Mouse (Mus musculus) intestine, embryonic 16.5 days (tissue): ENCODE results near the gene Sec31b. TPM values are rescaled to one million over a fixed set of nuclear protein-coding genes. Genes with fewer than 3 reads are reported as not detected.

Experiments used
- ATAC-seq: fragments of 200-750 bp; cut with Nextera tagmentation; 2 replicates; pipeline ENCODE4 v1.8.0; 2017; ENCODE audit warnings: moderate TSS enrichment, moderate library complexity
- H3K27ac ChIP-seq: fragments of 300-500 bp; sonication (generic); 2 replicates; pipeline ENCODE4 v1.5.1; 2014; ENCODE audit warnings: mild to moderate bottlenecking, low read length
- H3K27me3 ChIP-seq: fragments of 300-500 bp; sonication (generic); replicated peaks from 2 replicates; pipeline ENCODE4 v1.6.1; 2014; ENCODE audit warnings: low read length, control low read depth, mixed read lengths; ENCODE audit not compliant: control insufficient read depth, insufficient read depth
- H3K36me3 ChIP-seq: fragments of 300-500 bp; sonication (generic); 2 replicates; pipeline ENCODE4 v1.6.1; 2014; ENCODE audit warnings: low read length, control low read depth; ENCODE audit not compliant: control insufficient read depth, insufficient read depth
- H3K4me1 ChIP-seq: fragments of 300-500 bp; sonication (generic); 2 replicates; pipeline ENCODE4 v1.6.1; 2014; ENCODE audit warnings: low read length, control low read depth, mixed read lengths; ENCODE audit not compliant: control insufficient read depth, insufficient read depth
- H3K4me2 ChIP-seq: fragments of 300-500 bp; sonication (generic); 2 replicates; pipeline ENCODE4 v1.6.1; 2014; ENCODE audit warnings: low read depth, low read length, control low read depth
- H3K4me3 ChIP-seq: fragments of 300-500 bp; sonication (generic); 2 replicates; pipeline ENCODE4 v1.5.1; 2014; ENCODE audit warnings: mild to moderate bottlenecking, low read length
- H3K9ac ChIP-seq: fragments of 300-500 bp; sonication (generic); 2 replicates; pipeline ENCODE4 v1.6.1; 2014; ENCODE audit warnings: low read depth, low read length
- H3K9me3 ChIP-seq: fragments of 300-500 bp; sonication (generic); 2 replicates; pipeline ENCODE4 v1.6.1; 2016; ENCODE audit warnings: low read length, control low read depth; ENCODE audit not compliant: control insufficient read depth
- WGBS: fragments of 180-500 bp; shearing (Covaris S2); extraction: QIAGEN DNeasy Blood & Tissue Kit; methylation state at CpG from one replicate; pipeline ENCODE4 v1.1.7; 2014; 5-methylcytosine and 5-hydroxymethylcytosine counted together
- polyA plus RNA-seq: library from polyadenylated mRNA; unstranded; fragments of >200 nt; fragmentation: Nextera tagmentation; extraction: Ambion mirVana; gene quantifications from 2 replicates; pipeline ENCODE4 v1.2.1, GENCODE M21; 2015

Sec31b gene
- polyA plus RNA-seq: 0.24 and 0.75 TPM in 2 replicates

GRCm38 (mm10) chr19:44545321-44546041 is at the start of gene Sec31b:
TSS of gene Sec31b (minus strand) at chr19:44545864.
- 1% methylated on average over 47 of the region's 47 CpGs for WGBS
- no peak within 1 kb of the TSS for H3K27ac ChIP-seq
- H3K9ac ChIP-seq: peak within 1 kb of the TSS; percentile 70
- ATAC-seq: peak; percentile 69
- H3K4me3 ChIP-seq: peak within 1 kb of the TSS; percentile 55
- H3K4me2 ChIP-seq: peak within 1 kb of the TSS; percentile 98
- peaks cover 5% of the 10 kb centered on the region; the same call in 1 of the 2 replicates for H3K9me3 ChIP-seq
- no peaks in the 10 kb centered on the region for H3K4me1 ChIP-seq
- H3K36me3 ChIP-seq: peaks cover 11% of the 10 kb centered on the region
- no peaks in the 10 kb centered on the region for H3K27me3 ChIP-seq

GRCm38 (mm10) chr19:44594180-44594579 is 48.5 kb upstream of the Sec31b start:
- Histone ChIP-seq H3K27me3 (0 out of 2 replicates have a peak, but pooled peaks cover 4% of the 10 kb centered on the region), H3K4me2 (no peak overlapping the region), H3K4me1 (no peaks in the 10 kb centered on the region; the same call in 1 of the 2 replicates), H3K36me3 (no peaks in the 10 kb centered on the region), H3K4me3 (no peak overlapping the region), H3K9me3 (no peaks in the 10 kb centered on the region), H3K9ac (no peak overlapping the region), H3K27ac (no peak overlapping the region)
- 95% methylated on average over 14 of the region's 14 CpGs for WGBS
- no peak for ATAC-seq

GRCm38 (mm10) chr19:44591638-44592037 is 46.0 kb upstream of the Sec31b start:
- H3K9me3 ChIP-seq: no peaks in the 10 kb centered on the region
- ATAC-seq: no peak
- WGBS: 71% methylated on average over 6 of the region's 6 CpGs
- H3K27ac ChIP-seq: no peak overlapping the region
- H3K9ac ChIP-seq: no peak overlapping the region
- peaks cover 2% of the 10 kb centered on the region; the same call in 1 of the 2 replicates for H3K27me3 ChIP-seq
- H3K4me2 ChIP-seq: no peak overlapping the region
- H3K4me3 ChIP-seq: no peak overlapping the region
- H3K4me1 ChIP-seq: no peaks in the 10 kb centered on the region; the same call in 1 of the 2 replicates
- no peaks in the 10 kb centered on the region for H3K36me3 ChIP-seq

GRCm38 (mm10) chr19:44590992-44591391 is 45.3 kb upstream of the Sec31b start:
- Histone ChIP-seq H3K4me3 (no peak overlapping the region), H3K27ac (no peak overlapping the region), H3K9ac (no peak overlapping the region), H3K36me3 (no peaks in the 10 kb centered on the region), H3K27me3 (peaks cover 7% of the 10 kb centered on the region; the same call in 1 of the 2 replicates), H3K4me2 (no peak overlapping the region), H3K9me3 (no peaks in the 10 kb centered on the region), H3K4me1 (no peaks in the 10 kb centered on the region; the same call in 1 of the 2 replicates)
- no peak for ATAC-seq
- 87% methylated on average over 18 of the region's 18 CpGs for whole genome bisulfite sequencing

GRCm38 (mm10) chr19:44589591-44590223 is 44.0 kb upstream of the Sec31b start:
- Histone ChIP-seq H3K27me3 (peaks cover 7% of the 10 kb centered on the region), H3K27ac (no peak overlapping the region)
- ATAC-seq: peak; percentile 74

GRCm38 (mm10) chr19:44588036-44588435 is 42.4 kb upstream of the Sec31b start:
- ATAC-seq: no peak
- H3K36me3 ChIP-seq: no peaks in the 10 kb centered on the region
- no peaks in the 10 kb centered on the region; the same call in 1 of the 2 replicates for H3K4me1 ChIP-seq
- H3K9me3 ChIP-seq: no peaks in the 10 kb centered on the region
- no peak overlapping the region for H3K4me3 ChIP-seq
- H3K9ac ChIP-seq: no peak overlapping the region
- peaks cover 13% of the 10 kb centered on the region for H3K27me3 ChIP-seq
- H3K27ac ChIP-seq: no peak overlapping the region
- 48% methylated on average over 4 of the region's 4 CpGs for WGBS
- H3K4me2 ChIP-seq: no peak overlapping the region

More at GRCm38 (mm10) chr19:44589591-44590223, 44.0 kb upstream of the Sec31b start:
- Histone ChIP-seq H3K4me1 (no peaks in the 10 kb centered on the region; the same call in 1 of the 2 replicates), H3K9ac (no peak overlapping the region), H3K36me3 (no peaks in the 10 kb centered on the region), H3K4me3 (no peak overlapping the region), H3K9me3 (no peaks in the 10 kb centered on the region), H3K4me2 (no peak overlapping the region)
- WGBS: 34% methylated on average over 7 of the region's 7 CpGs

GRCm38 (mm10) chr19:44582638-44583309 is 37.1 kb upstream of the Sec31b start:
- no peak overlapping the region for H3K27ac ChIP-seq
- H3K4me2 ChIP-seq: no peak overlapping the region
- H3K9me3 ChIP-seq: no peaks in the 10 kb centered on the region
- H3K27me3 ChIP-seq: peaks cover 13% of the 10 kb centered on the region
- H3K9ac ChIP-seq: peak overlapping the region; percentile 27; the same call in 1 of the 2 replicates
- H3K4me3 ChIP-seq: no peak overlapping the region
- H3K4me1 ChIP-seq: no peaks in the 10 kb centered on the region
- no peaks in the 10 kb centered on the region for H3K36me3 ChIP-seq
- WGBS: 38% methylated on average over 9 of the region's 9 CpGs
- ATAC-seq: peak; percentile 83

- Histone ChIP-seq H3K27me3 (peaks cover 13% of the 10 kb centered on the region), H3K9ac (no peak overlapping the region), H3K4me2 (no peak overlapping the region), H3K27ac (no peak overlapping the region), H3K9me3 (no peaks in the 10 kb centered on the region), H3K4me1 (no peaks in the 10 kb centered on the region), H3K4me3 (no peak overlapping the region), H3K36me3 (no peaks in the 10 kb centered on the region)
- ATAC-seq: peak; percentile 7; the same call in 1 of the 2 replicates
- 74% methylated on average over 10 of the region's 10 CpGs for WGBS
Observed at GRCm38 (mm10) chr19:44582103-44582502, 36.4 kb upstream of the Sec31b start.

GRCm38 (mm10) chr19:44578038-44578437 is 32.4 kb upstream of the Sec31b start:
- H3K4me1 ChIP-seq: no peaks in the 10 kb centered on the region
- H3K27ac ChIP-seq: no peak overlapping the region
- no peaks in the 10 kb centered on the region; the same call in 1 of the 2 replicates for H3K36me3 ChIP-seq
- WGBS: 89% methylated on average over 1 of the region's 1 CpGs
- H3K9ac ChIP-seq: no peak overlapping the region
- no peak overlapping the region for H3K4me2 ChIP-seq
- no peaks in the 10 kb centered on the region for H3K27me3 ChIP-seq
- ATAC-seq: no peak
- H3K4me3 ChIP-seq: no peak overlapping the region
- no peaks in the 10 kb centered on the region for H3K9me3 ChIP-seq
